Mouse (Mus musculus) thymus, adult 18-20 months (tissue): ENCODE data around the gene Ankrd11.

Source experiments
- DNase-seq, 2 experiments: peaks; one replicate each; pipeline ENCODE4 v3.0.0; 2022; ENCODE audit warnings: mixed read lengths in 2 of 2

Gene Ankrd11

DNA sequence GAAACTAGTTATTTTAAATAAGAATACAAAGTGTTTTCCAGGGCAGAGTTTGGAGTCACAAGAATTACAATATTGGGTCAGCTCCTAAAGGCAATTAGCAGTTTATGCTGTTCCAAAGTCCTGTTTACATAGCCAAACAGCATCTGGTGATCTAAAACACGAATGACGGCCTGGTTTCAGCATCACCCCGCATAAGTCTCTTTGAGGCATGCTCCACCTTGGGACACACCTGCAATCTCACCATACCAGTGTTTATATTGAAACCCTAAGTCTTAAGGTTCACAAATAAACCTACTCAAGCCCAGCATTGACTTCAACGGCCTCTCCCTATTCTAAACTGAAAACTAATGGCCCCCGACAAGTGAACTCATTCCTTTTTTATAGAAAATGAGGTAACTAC lies 81.8 kb downstream of the Ankrd11 start:
- DNase-seq, result no peak

GRCm38 (mm10) chr8:122955997-122956396 lies 86.1 kb downstream of the Ankrd11 start:
- DNase-seq, result no peak

- no peak for DNase-seq
These were observed 86.9 kb downstream of the Ankrd11 start for GRCm38 (mm10) chr8:122955195-122955594.

GRCm38 (mm10) chr8:122954090-122954799 lies 87.8 kb downstream of the Ankrd11 start:
- peak; percentile 16 to 42 for DNase-seq

GRCm38 (mm10) chr8:122953028-122953427 lies 89.0 kb downstream of the Ankrd11 start:
- peak in 1 of 2 experiments; percentile 15 for DNase-seq

DNA sequence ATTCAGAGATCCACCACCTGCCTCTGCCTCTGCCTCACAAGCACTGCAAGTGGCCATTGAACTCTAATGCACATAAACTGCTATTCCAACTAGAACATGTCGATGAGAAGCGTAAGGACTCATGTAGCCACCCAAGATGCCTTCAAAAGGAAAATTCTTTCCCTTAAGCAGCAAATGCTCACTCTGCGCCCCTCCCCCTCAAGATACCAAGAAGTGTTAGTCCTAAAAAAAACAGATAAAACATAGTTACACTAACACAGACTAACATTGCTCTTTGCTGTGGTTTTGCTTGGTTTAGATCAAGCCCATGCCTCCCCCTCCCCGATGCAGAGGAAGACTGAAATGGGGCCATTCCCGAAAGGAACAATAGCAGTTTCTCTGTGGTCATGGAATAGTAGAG lies 90.6 kb downstream of the Ankrd11 start:
- DNase-seq, result peak in 1 of 2 experiments; percentile 17

DNA sequence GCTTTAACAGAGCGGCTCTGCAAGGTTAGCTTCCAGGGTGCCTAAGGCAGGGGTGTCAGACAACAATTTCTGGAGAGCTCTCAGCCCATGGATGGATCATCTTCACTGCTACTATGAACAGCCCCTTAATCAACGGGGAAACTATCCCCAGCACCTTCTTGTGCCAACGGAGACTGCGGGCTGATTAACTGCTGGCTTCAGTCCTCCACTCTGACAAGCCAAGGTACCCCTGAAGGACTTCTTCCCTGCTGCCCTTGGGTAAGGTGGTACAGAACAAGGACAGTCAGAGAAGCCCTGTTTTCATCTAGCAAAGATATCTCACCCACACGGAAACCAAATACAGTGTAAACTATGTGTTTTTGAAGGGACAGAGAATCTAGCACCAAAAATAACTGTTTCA lies 92.4 kb downstream of the Ankrd11 start:
- DNase-seq, result no peak

GRCm38 (mm10) chr8:122945775-122946174 lies 96.3 kb downstream of the Ankrd11 start:
- no peak for DNase-seq

- peak in 1 of 2 experiments; percentile 29 for DNase-seq
These were observed 99.0 kb downstream of the Ankrd11 start for GRCm38 (mm10) chr8:122942803-122943713.

- peak; percentile 19 to 50 for DNase-seq
These were observed 103.5 kb downstream of the Ankrd11 start for GRCm38 (mm10) chr8:122938591-122938990.

GRCm38 (mm10) chr8:122938170-122938569 lies 103.9 kb downstream of the Ankrd11 start:
- no peak for DNase-seq

GRCm38 (mm10) chr8:122937545-122938053 lies 104.5 kb downstream of the Ankrd11 start:
- DNase-seq, result no peak

GRCm38 (mm10) chr8:122935912-122936311 lies 106.2 kb downstream of the Ankrd11 start:
- no peak for DNase-seq

DNA sequence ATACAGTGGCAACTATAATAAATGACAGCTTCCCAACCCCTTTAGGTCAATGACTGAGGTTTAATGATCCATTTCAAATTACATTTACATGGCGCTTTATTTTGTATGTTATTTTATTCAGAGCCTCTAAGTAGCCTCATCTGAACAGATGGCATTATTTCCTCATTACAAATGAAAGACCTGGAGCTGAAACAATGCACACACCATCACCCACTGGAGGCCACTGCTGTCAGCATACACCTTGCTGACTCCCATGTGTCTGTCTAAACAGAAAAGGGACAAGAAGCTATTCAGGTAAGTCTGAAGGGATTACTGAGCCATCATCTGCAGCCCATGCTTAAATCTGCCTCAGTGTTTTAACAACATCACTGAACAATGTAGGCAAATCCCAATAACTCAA lies 107.0 kb downstream of the Ankrd11 start:
- no peak for DNase-seq

- no peak for DNase-seq
These were observed 108.1 kb downstream of the Ankrd11 start for GRCm38 (mm10) chr8:122933973-122934372.

DNA sequence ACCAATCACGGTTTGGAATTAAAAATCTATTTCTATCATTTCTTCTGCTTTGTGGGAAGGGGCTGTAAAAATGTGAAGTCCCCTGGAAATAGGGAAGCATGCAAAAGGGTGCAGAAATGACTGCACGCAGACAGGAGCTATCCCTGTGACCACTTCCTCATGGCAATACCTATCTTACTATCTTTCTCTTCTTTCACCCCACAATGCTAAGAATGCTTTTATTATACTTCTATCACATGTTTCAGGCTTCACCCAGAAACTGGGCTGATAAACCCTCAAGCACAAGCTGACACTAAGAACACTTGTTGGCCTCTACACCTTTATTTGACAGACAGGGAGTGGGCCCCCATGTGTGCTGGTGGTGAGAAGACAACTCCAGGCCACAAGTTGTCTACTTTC lies 109.5 kb downstream of the Ankrd11 start:
- no peak for DNase-seq

DNA sequence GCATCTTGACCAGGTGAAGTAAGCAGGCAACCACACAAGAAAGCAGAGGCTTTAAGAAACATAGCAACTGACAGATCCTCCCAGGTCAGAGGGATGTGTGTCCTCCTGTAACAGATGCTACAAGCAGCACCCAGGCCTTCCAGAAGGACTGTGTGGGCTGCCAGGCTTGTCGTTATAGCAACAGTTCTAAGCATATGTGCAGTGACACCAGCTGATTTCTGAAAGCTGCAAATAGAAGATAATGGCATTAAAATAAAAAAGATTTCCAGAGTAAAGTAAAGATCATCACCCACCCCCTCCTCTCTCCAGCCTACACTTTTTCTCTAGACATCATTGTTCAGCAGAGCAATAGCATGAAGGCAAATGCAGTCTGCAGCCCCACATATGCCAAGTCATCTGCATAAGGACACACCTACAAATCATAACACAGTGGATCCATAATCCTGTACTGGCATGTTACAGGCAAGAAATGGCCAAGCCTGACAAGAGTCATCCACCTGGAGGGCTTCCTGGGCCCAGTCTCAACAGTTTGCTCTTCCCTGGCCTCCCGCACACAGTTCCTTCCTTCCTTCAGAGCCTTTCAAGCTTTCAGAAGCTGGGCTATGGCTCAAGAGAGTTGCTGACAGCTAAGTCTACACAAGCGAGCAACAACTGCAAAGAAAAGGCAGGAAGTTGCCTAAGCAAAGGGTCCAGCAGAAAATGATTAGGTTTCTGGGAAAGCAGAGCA lies 110.1 kb downstream of the Ankrd11 start:
- DNase-seq, result no peak

- DNase-seq, result no peak
These were observed 113.3 kb downstream of the Ankrd11 start for GRCm38 (mm10) chr8:122928631-122929224.

GRCm38 (mm10) chr8:122927841-122928240 lies 114.2 kb downstream of the Ankrd11 start:
- DNase-seq, result no peak

- no peak for DNase-seq
These were observed 115.3 kb downstream of the Ankrd11 start for GRCm38 (mm10) chr8:122926782-122927181.

DNA sequence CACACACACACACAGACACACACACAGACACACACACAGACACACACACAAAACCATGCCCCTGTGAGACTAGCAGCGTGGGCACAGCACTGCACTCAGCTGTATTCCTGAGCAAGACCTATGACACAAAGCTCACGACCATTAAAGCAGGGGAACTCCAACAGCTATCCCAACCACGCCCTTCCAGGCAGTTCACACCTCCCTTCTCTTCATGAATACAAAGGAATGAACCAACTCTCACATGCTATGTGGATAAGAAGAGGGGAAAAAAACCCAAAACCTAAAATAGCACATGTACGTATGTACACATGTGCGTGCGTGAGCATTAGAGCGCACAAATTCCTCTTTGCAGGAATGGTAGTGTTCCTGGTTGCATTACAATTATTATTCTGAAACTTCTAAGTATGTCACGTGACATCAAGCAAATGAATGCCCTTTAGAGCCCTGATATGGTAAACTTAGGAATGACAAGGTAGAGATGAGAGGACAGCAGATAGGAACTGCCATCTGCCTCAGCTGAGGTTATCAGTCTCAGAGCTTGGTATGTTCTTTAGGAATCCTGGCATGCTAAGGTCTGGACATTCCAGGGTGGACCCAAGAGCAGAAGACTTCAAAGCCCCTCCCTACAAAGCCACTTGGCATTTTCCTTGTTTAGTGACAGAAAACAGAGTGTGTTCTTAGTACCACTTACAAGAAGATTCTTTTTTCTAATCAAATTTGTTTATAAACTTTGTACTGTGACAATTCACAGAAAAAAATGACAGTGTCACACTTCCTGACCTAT lies 115.9 kb downstream of the Ankrd11 start:
- no peak for DNase-seq

- no peak for DNase-seq
These were observed 118.0 kb downstream of the Ankrd11 start for GRCm38 (mm10) chr8:122924091-122924490.
